Mouse (Mus musculus): ENCODE results near the gene Ccdc62. TPM values are rescaled to one million over a fixed set of nuclear protein-coding genes. Genes with fewer than 3 reads are reported as not detected.
A peak's percentile ranks its signal among the peaks of the same experiment; 100 is the strongest.

The Ccdc62 gene
- total and polyA plus RNA-seq, 3 experiments: 7.5 to 13.4 TPM; not detected in 1

GRCm38 (mm10) chr5:123906976-123907630 lies 23.4 kb upstream of the Ccdc62 start, which contains the start of gene Denr:
Denr (plus strand) TSS chr5:123907175.
- peak; percentile 97 for DNase-seq (ENCODE audit: low read depth, low spot score)
- Histone ChIP-seq H3K36me3 (ENCODE audit: control insufficient read depth in 1 of 2, insufficient read depth in 2 of 2, low read length in 2 of 2) (peaks cover 6 to 15% of the 10 kb centered on the region in 2 experiments), H3K9ac (ENCODE audit: control insufficient read depth, low read depth, low read length, poor library complexity, severe bottlenecking) (peak within 1 kb of the TSS; percentile 97), H3K27ac (ENCODE audit: control insufficient read depth, low read depth, low read length) (peak within 1 kb of the TSS; percentile 69), H3K9me3 (replicated peaks; ENCODE audit: insufficient read depth, low read length) (no peaks in the 10 kb centered on the region), H3K79me2 (ENCODE audit: control insufficient read depth, insufficient read depth, low read length, poor library complexity) (peaks cover 42% of the 10 kb centered on the region), H3K4me3 (ENCODE audit: control insufficient read depth in 1 of 2, insufficient read depth in 1 of 2, low read depth in 2 of 2, low read length in 2 of 2) (peak within 1 kb of the TSS; percentile 52 to 96), H3K4me1 (ENCODE audit: control insufficient read depth in 1 of 2, insufficient read depth in 2 of 2, low read length in 2 of 2) (peaks cover 0 to 19% of the 10 kb centered on the region in 2 experiments; a peak in 3 of 4 replicates), H3K27me3 (ENCODE audit: control insufficient read depth in 1 of 2, insufficient read depth in 2 of 2, low read length in 2 of 2) (no peaks in the 10 kb centered on the region)
- TF ChIP-seq MYC (IDR thresholded peaks at IDR 0.05; ENCODE audit: low read depth, low read length): 0 out of 2 replicates have a peak, but pooled peaks have one; percentile 13
- TF ChIP-seq CTCF (IDR thresholded peaks at IDR 0.05 in 2 of 3, conservative IDR thresholded peaks at IDR 0.05 in 1 of 3; ENCODE audit: control insufficient read depth in 1 of 3, insufficient read depth in 1 of 3, low read depth in 2 of 3, low read length in 3 of 3, poor library complexity in 1 of 3, severe bottlenecking in 1 of 3): peak; percentile 73 to 98 (median 93)
- TF ChIP-seq KAT2A (conservative IDR thresholded peaks at IDR 0.05; ENCODE audit: low read depth, low read length): no peak
- TF ChIP-seq NELFE (IDR thresholded peaks at IDR 0.05; ENCODE audit: low read depth, low read length): peak; percentile 89
- TF ChIP-seq ZC3H11A (IDR thresholded peaks at IDR 0.05; ENCODE audit: low read depth, low read length): peak; percentile 30; the same call in 1 of the 2 replicates
- peak; percentile 48; the same call in 1 of the 2 replicates for TF ChIP-seq TBP (IDR thresholded peaks at IDR 0.05; ENCODE audit: low read depth, low read length)
- no peak for TF ChIP-seq USF1 (IDR thresholded peaks at IDR 0.05; ENCODE audit: low read depth, low read length)
- peak; percentile 52 for TF ChIP-seq SIN3A (IDR thresholded peaks at IDR 0.05; ENCODE audit: low read length)
- peak; percentile 80 for TF ChIP-seq RAD21 (IDR thresholded peaks at IDR 0.05; ENCODE audit: low read depth, low read length)
- TF ChIP-seq ELF1 (IDR thresholded peaks at IDR 0.05; ENCODE audit: low read depth, low read length): no peak
- peak; percentile 57; the same call in 1 of the 2 replicates for TF ChIP-seq SMC3 (IDR thresholded peaks at IDR 0.05; ENCODE audit: low read depth, low read length)
- peak; percentile 70 for TF ChIP-seq MXI1 (IDR thresholded peaks at IDR 0.05; ENCODE audit: low read depth, low read length)
- TF ChIP-seq NRF1 (IDR thresholded peaks at IDR 0.05; ENCODE audit: insufficient read depth, low read depth, low read length, poor library complexity, severe bottlenecking): peak; percentile 75
- TF ChIP-seq TCF12 (IDR thresholded peaks at IDR 0.05; ENCODE audit: low read depth, low read length): peak; percentile 18; the same call in 1 of the 2 replicates
- peak; percentile 89 to 94 for TF ChIP-seq POLR2A (IDR thresholded peaks at IDR 0.05; ENCODE audit: control insufficient read depth in 1 of 2, insufficient read depth in 1 of 2, low read depth in 1 of 2, low read length in 2 of 2, poor library complexity in 1 of 2)
- peak; percentile 84 for TF ChIP-seq HCFC1 (IDR thresholded peaks at IDR 0.05; ENCODE audit: low read depth, low read length)
- no peak for TF ChIP-seq GATA1 (IDR thresholded peaks at IDR 0.05; ENCODE audit: low read depth, low read length)
- peak; percentile 99 for TF ChIP-seq CHD2 (IDR thresholded peaks at IDR 0.05; ENCODE audit: low read length)

DNA sequence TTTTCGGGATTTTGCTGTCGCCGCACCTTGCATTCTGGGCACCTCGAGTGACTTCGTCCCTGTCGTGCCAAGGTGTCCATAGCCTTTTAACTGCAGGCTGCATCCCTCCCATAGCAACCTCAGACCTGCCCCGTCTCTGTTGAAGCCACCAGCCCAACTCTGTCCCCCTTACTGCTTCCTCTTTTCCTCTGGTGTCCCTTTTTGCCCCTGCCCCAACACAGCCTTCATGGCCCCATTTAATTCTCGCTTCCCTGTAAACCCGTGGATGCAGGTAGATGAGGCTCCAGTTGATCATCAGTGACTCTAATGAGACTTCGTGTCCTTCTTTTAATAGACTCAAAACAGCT lies 22.9 kb upstream of the Ccdc62 start:
- Histone ChIP-seq H3K36me3 (ENCODE audit: control insufficient read depth in 1 of 2, insufficient read depth in 2 of 2, low read length in 2 of 2) (peaks cover 6 to 15% of the 10 kb centered on the region in 2 experiments), H3K4me3 (ENCODE audit: control insufficient read depth in 1 of 2, insufficient read depth in 1 of 2, low read depth in 2 of 2, low read length in 2 of 2) (peak overlapping the region; percentile 52 to 96), H3K27me3 (ENCODE audit: control insufficient read depth in 1 of 2, insufficient read depth in 2 of 2, low read length in 2 of 2) (no peaks in the 10 kb centered on the region), H3K9me3 (replicated peaks; ENCODE audit: insufficient read depth, low read length) (no peaks in the 10 kb centered on the region), H3K27ac (ENCODE audit: control insufficient read depth, low read depth, low read length) (peak overlapping the region; percentile 69), H3K9ac (ENCODE audit: control insufficient read depth, low read depth, low read length, poor library complexity, severe bottlenecking) (peak overlapping the region; percentile 97), H3K4me1 (ENCODE audit: control insufficient read depth in 1 of 2, insufficient read depth in 2 of 2, low read length in 2 of 2) (peaks cover 0 to 19% of the 10 kb centered on the region in 2 experiments; a peak in 3 of 4 replicates), H3K79me2 (ENCODE audit: control insufficient read depth, insufficient read depth, low read length, poor library complexity) (peaks cover 45% of the 10 kb centered on the region)
- TF ChIP-seq MAX (IDR thresholded peaks at IDR 0.05; ENCODE audit: low read length): peak; percentile 29; the same call in 1 of the 2 replicates
- no peak for TF ChIP-seq ETS1 (IDR thresholded peaks at IDR 0.05; ENCODE audit: low read depth, low read length)
- peak; percentile 64 for DNase-seq (ENCODE audit: low read depth, low spot score)

Data from MEL (cell line).